Mouse (Mus musculus) urinary bladder, postnatal 36 days (tissue): Measurements from ENCODE around the gene Cdh13.
"Not testable (repeated sequence)": the region's sequence is repeated elsewhere in the genome, so short reads cannot be mapped to it uniquely, and the experiment has no call there.

Experiments used
- DNase-seq, 2 experiments: peaks; one replicate each; pipeline ENCODE4 v3.0.0; 2022; ENCODE audit warnings: low spot score in 2 of 2, mixed read lengths in 1 of 2

The Cdh13 gene

GRCm38 (mm10) chr8:119345683-119346075, 1062.1 kb downstream of the Cdh13 start:
- no peak for DNase-seq

GRCm38 (mm10) chr8:119351647-119352046, 1068.1 kb downstream of the Cdh13 start:
- DNase-seq: no peak

- no peak for DNase-seq
These were observed 1069.6 kb downstream of the Cdh13 start for GRCm38 (mm10) chr8:119352977-119353658.

GRCm38 (mm10) chr8:119353659-119354023, 1070.1 kb downstream of the Cdh13 start:
- DNase-seq: no peak

GRCm38 (mm10) chr8:119356631-119357030, 1073.1 kb downstream of the Cdh13 start:
- not testable (repeated sequence) for DNase-seq

- DNase-seq: no peak
These were observed 1074.6 kb downstream of the Cdh13 start for GRCm38 (mm10) chr8:119358175-119358574.

GRCm38 (mm10) chr8:119358836-119359235, 1075.3 kb downstream of the Cdh13 start:
- DNase-seq: peak in 1 of 2 experiments; percentile 51

GRCm38 (mm10) chr8:119360686-119361295, 1077.3 kb downstream of the Cdh13 start:
- no peak for DNase-seq
